Mouse (Mus musculus): ENCODE data around the gene Hnrnpa1. TPM values are rescaled to one million over a fixed set of nuclear protein-coding genes. Genes with fewer than 3 reads are reported as not detected.
A peak's percentile ranks its signal among the peaks of the same experiment; 100 is the strongest.

The Hnrnpa1 gene
- polyA plus RNA-seq, 1 experiment from 2014 or later = 669 TPM

GRCm38 (mm10) chr15:103280817-103281464 is 40.7 kb downstream of the Hnrnpa1 start:
- 65% methylated on average over 3 of the region's 3 CpGs for WGBS
- H3K9me3 ChIP-seq (replicated peaks) = no peaks in the 10 kb centered on the region
- H3K27ac ChIP-seq (replicated peaks) = no peak overlapping the region
- no peak overlapping the region for H3K4me3 ChIP-seq (replicated peaks)
- no peak overlapping the region for H3K9ac ChIP-seq
- no peak for ATAC-seq (ENCODE audit: insufficient number of reproducible peaks, low FRiP score, low TSS enrichment, low read depth)
- H3K4me2 ChIP-seq (replicated peaks) = no peak overlapping the region
- H3K4me1 ChIP-seq = peaks cover 15% of the 10 kb centered on the region
- H3K27me3 ChIP-seq = no peaks in the 10 kb centered on the region
- no peaks in the 10 kb centered on the region for H3K36me3 ChIP-seq

- Histone ChIP-seq H3K4me1 (peaks cover 18% of the 10 kb centered on the region), H3K27ac (replicated peaks) (no peak overlapping the region), H3K27me3 (no peaks in the 10 kb centered on the region), H3K9ac (no peak overlapping the region), H3K4me3 (replicated peaks) (no peak overlapping the region), H3K36me3 (no peaks in the 10 kb centered on the region; the same call in 1 of the 2 replicates), H3K4me2 (replicated peaks) (no peak overlapping the region), H3K9me3 (replicated peaks) (no peaks in the 10 kb centered on the region)
- ATAC-seq (ENCODE audit: insufficient number of reproducible peaks, low FRiP score, low TSS enrichment, low read depth) = no peak
- WGBS = 92% methylated on average over 3 of the region's 3 CpGs
Observed at GRCm38 (mm10) chr15:103281465-103282205, 41.4 kb downstream of the Hnrnpa1 start.

GRCm38 (mm10) chr15:103284066-103284465 is 43.8 kb downstream of the Hnrnpa1 start:
- H3K4me3 ChIP-seq (replicated peaks) = no peak overlapping the region
- H3K4me2 ChIP-seq (replicated peaks) = no peak overlapping the region
- peaks cover 19% of the 10 kb centered on the region for H3K4me1 ChIP-seq
- 70% methylated on average over 3 of the region's 3 CpGs for WGBS
- H3K9me3 ChIP-seq (replicated peaks) = no peaks in the 10 kb centered on the region
- H3K9ac ChIP-seq = no peak overlapping the region
- no peaks in the 10 kb centered on the region; the same call in 1 of the 2 replicates for H3K36me3 ChIP-seq
- no peak overlapping the region for H3K27ac ChIP-seq (replicated peaks)
- H3K27me3 ChIP-seq = no peaks in the 10 kb centered on the region
- no peak for ATAC-seq (ENCODE audit: insufficient number of reproducible peaks, low FRiP score, low TSS enrichment, low read depth)

- 41% methylated on average over 2 of the region's 2 CpGs for WGBS
- no peak overlapping the region for H3K27ac ChIP-seq (replicated peaks)
- ATAC-seq (ENCODE audit: insufficient number of reproducible peaks, low FRiP score, low TSS enrichment, low read depth) = no peak
- H3K27me3 ChIP-seq = no peaks in the 10 kb centered on the region
- H3K9ac ChIP-seq = no peak overlapping the region
- H3K4me1 ChIP-seq = peaks cover 25% of the 10 kb centered on the region
- no peak overlapping the region for H3K4me3 ChIP-seq (replicated peaks)
- H3K4me2 ChIP-seq (replicated peaks) = no peak overlapping the region
- H3K9me3 ChIP-seq (replicated peaks) = no peaks in the 10 kb centered on the region
- H3K36me3 ChIP-seq = no peaks in the 10 kb centered on the region; the same call in 1 of the 2 replicates
Observed at GRCm38 (mm10) chr15:103284647-103285046, 44.4 kb downstream of the Hnrnpa1 start.

- Histone ChIP-seq H3K4me2 (replicated peaks) (no peak overlapping the region), H3K36me3 (peaks cover 5% of the 10 kb centered on the region), H3K27ac (replicated peaks) (peak overlapping the region; percentile 49), H3K4me3 (replicated peaks) (no peak overlapping the region), H3K9ac (no peak overlapping the region), H3K9me3 (replicated peaks) (no peaks in the 10 kb centered on the region), H3K4me1 (peaks cover 27% of the 10 kb centered on the region), H3K27me3 (no peaks in the 10 kb centered on the region)
- ATAC-seq (ENCODE audit: insufficient number of reproducible peaks, low FRiP score, low TSS enrichment, low read depth) = no peak
- WGBS = 59% methylated on average over 1 of the region's 1 CpGs
Observed at GRCm38 (mm10) chr15:103285778-103286417, 45.7 kb downstream of the Hnrnpa1 start.

GRCm38 (mm10) chr15:103289600-103289999 is 49.4 kb downstream of the Hnrnpa1 start:
- Histone ChIP-seq H3K27ac (replicated peaks) (0 out of 2 replicates have a peak overlapping the region, but pooled peaks have one; percentile 5), H3K4me2 (replicated peaks) (no peak overlapping the region), H3K36me3 (peaks cover 31% of the 10 kb centered on the region), H3K9ac (no peak overlapping the region), H3K9me3 (replicated peaks) (no peaks in the 10 kb centered on the region), H3K27me3 (no peaks in the 10 kb centered on the region), H3K4me1 (peaks cover 27% of the 10 kb centered on the region), H3K4me3 (replicated peaks) (no peak overlapping the region)
- ATAC-seq (ENCODE audit: insufficient number of reproducible peaks, low FRiP score, low TSS enrichment, low read depth) = no peak
- 45% methylated on average over 5 of the region's 5 CpGs for WGBS

GRCm38 (mm10) chr15:103290417-103290816 is 50.2 kb downstream of the Hnrnpa1 start:
- Histone ChIP-seq H3K9ac (no peak overlapping the region), H3K36me3 (peaks cover 31% of the 10 kb centered on the region), H3K27me3 (no peaks in the 10 kb centered on the region), H3K4me3 (replicated peaks) (no peak overlapping the region), H3K27ac (replicated peaks) (no peak overlapping the region), H3K4me1 (peaks cover 22% of the 10 kb centered on the region), H3K4me2 (replicated peaks) (no peak overlapping the region), H3K9me3 (replicated peaks) (no peaks in the 10 kb centered on the region)
- no peak for ATAC-seq (ENCODE audit: insufficient number of reproducible peaks, low FRiP score, low TSS enrichment, low read depth)
- 75% methylated on average over 6 of the region's 6 CpGs for WGBS

GRCm38 (mm10) chr15:103290843-103291242 is 50.6 kb downstream of the Hnrnpa1 start:
- peaks cover 31% of the 10 kb centered on the region for H3K36me3 ChIP-seq

GRCm38 (mm10) chr15:103292673-103293345 is 52.6 kb downstream of the Hnrnpa1 start:
- H3K4me1 ChIP-seq = peaks cover 33% of the 10 kb centered on the region
- no peaks in the 10 kb centered on the region for H3K9me3 ChIP-seq (replicated peaks)
- H3K9ac ChIP-seq = no peak overlapping the region
- 71% methylated on average over 4 of the region's 4 CpGs for WGBS
- H3K36me3 ChIP-seq = peaks cover 41% of the 10 kb centered on the region
- 0 out of 2 replicates have a peak, but pooled peaks have one; percentile 34 for ATAC-seq (ENCODE audit: insufficient number of reproducible peaks, low FRiP score, low TSS enrichment, low read depth)
- peak overlapping the region; percentile 73 for H3K27ac ChIP-seq (replicated peaks)
- H3K4me2 ChIP-seq (replicated peaks) = no peak overlapping the region
- no peak overlapping the region for H3K4me3 ChIP-seq (replicated peaks)
- H3K27me3 ChIP-seq = no peaks in the 10 kb centered on the region

More at GRCm38 (mm10) chr15:103290843-103291242, 50.6 kb downstream of the Hnrnpa1 start:
- Histone ChIP-seq H3K4me3 (replicated peaks) (no peak overlapping the region), H3K9me3 (replicated peaks) (no peaks in the 10 kb centered on the region), H3K4me1 (peaks cover 22% of the 10 kb centered on the region), H3K27me3 (no peaks in the 10 kb centered on the region), H3K4me2 (replicated peaks) (no peak overlapping the region), H3K9ac (no peak overlapping the region), H3K27ac (replicated peaks) (no peak overlapping the region)
- no peak for ATAC-seq (ENCODE audit: insufficient number of reproducible peaks, low FRiP score, low TSS enrichment, low read depth)
- WGBS = 91% methylated on average over 9 of the region's 9 CpGs

- Histone ChIP-seq H3K4me2 (replicated peaks) (no peak overlapping the region), H3K9me3 (replicated peaks) (no peaks in the 10 kb centered on the region), H3K36me3 (peaks cover 41% of the 10 kb centered on the region), H3K4me3 (replicated peaks) (no peak overlapping the region), H3K27ac (replicated peaks) (peak overlapping the region; percentile 73), H3K9ac (no peak overlapping the region), H3K27me3 (no peaks in the 10 kb centered on the region), H3K4me1 (peaks cover 37% of the 10 kb centered on the region)
- no peak for ATAC-seq (ENCODE audit: insufficient number of reproducible peaks, low FRiP score, low TSS enrichment, low read depth)
- WGBS = 96% methylated on average over 2 of the region's 2 CpGs
Observed at GRCm38 (mm10) chr15:103293375-103293774, 53.1 kb downstream of the Hnrnpa1 start.

GRCm38 (mm10) chr15:103294649-103295048 is 54.4 kb downstream of the Hnrnpa1 start:
- Histone ChIP-seq H3K9ac (no peak overlapping the region), H3K4me2 (replicated peaks) (no peak overlapping the region), H3K27me3 (no peaks in the 10 kb centered on the region), H3K4me1 (peaks cover 42% of the 10 kb centered on the region), H3K27ac (replicated peaks) (no peak overlapping the region; the same call in 1 of the 2 replicates), H3K9me3 (replicated peaks) (no peaks in the 10 kb centered on the region), H3K4me3 (replicated peaks) (no peak overlapping the region), H3K36me3 (peaks cover 49% of the 10 kb centered on the region)
- WGBS = 29% methylated on average over 2 of the region's 2 CpGs
- 0 out of 2 replicates have a peak, but pooled peaks have one; percentile 8 for ATAC-seq (ENCODE audit: insufficient number of reproducible peaks, low FRiP score, low TSS enrichment, low read depth)

All from embryonic facial prominence, embryonic 15.5 days (tissue).